Comparison of ENCODE assay signal across 8 mouse cellular contexts in genomic region chr1:135818481-135819086, GRCm38 (mm10). TPM values are rescaled to one million over a fixed set of nuclear protein-coding genes. Genes with fewer than 3 reads are reported as not detected.
DNase-seq lines count a peak whose midpoint lies in the region; ATAC-seq and TF ChIP-seq lines count a peak whose summit lies in the region.

Gene Lad1, plus strand, starts transcription at chr1:135818598.

- peak within 1 kb of the TSS; percentile 4; the same call in 1 of the 2 replicates for H3K9ac ChIP-seq in lung, postnatal 0 days (replicated peaks; ENCODE audit: low read depth)
- peak within 1 kb of the TSS; percentile 76 for H3K9ac ChIP-seq in stomach, embryonic 16.5 days (ENCODE audit: low read length)

- TF ChIP-seq CTCF in spleen, adult 2 months (IDR thresholded peaks at IDR 0.05; ENCODE audit: extremely low read depth, insufficient read depth, insufficient read length, insufficient replicate concordance) = no peak
- TF ChIP-seq CTCF in lung, postnatal 0 days (IDR thresholded peaks at IDR 0.05) = no peak

- H3K36me3 ChIP-seq in spleen, adult 2 months (ENCODE audit: control insufficient read depth, insufficient read depth, low read length) = no peaks in the 10 kb centered on the region
- no peaks in the 10 kb centered on the region for H3K36me3 ChIP-seq in forebrain, embryonic 10.5 days (replicated peaks)
- no peaks in the 10 kb centered on the region for H3K36me3 ChIP-seq in lung, postnatal 0 days (ENCODE audit: insufficient read depth, low read length)
- no peaks in the 10 kb centered on the region for H3K36me3 ChIP-seq in stomach, embryonic 16.5 days (ENCODE audit: control insufficient read depth, insufficient read depth, low read length)

- peaks cover 10% of the 10 kb centered on the region for H3K27me3 ChIP-seq in spleen, adult 2 months (ENCODE audit: control insufficient read depth, insufficient read depth, low read length)
- peaks cover 92% of the 10 kb centered on the region for H3K27me3 ChIP-seq in forebrain, embryonic 10.5 days (ENCODE audit: poor library complexity, severe bottlenecking)
- H3K27me3 ChIP-seq in lung, postnatal 0 days (replicated peaks; ENCODE audit: insufficient read depth, low read length) = peaks cover 9% of the 10 kb centered on the region
- H3K27me3 ChIP-seq in stomach, embryonic 16.5 days (ENCODE audit: control insufficient read depth, insufficient read depth, low read length) = peaks cover 7% of the 10 kb centered on the region; the same call in 1 of the 2 replicates

- no peak for DNase-seq in spleen, adult 2 months (ENCODE audit: low read depth in 1 of 2, low spot score in 2 of 2)
- DNase-seq in spleen, postnatal 10 days (ENCODE audit: low spot score in 2 of 2) = no peak
- DNase-seq in forebrain, embryonic 10.5 days (ENCODE audit: extremely low spot score, low spot score) = peak; percentile 39
- DNase-seq in kidney, adult 8-10 months = peak; percentile 69 to 73
- DNase-seq in lung, postnatal 0 days (ENCODE audit: low spot score) = peak; percentile 75
- no peak for DNase-seq in adipocyte (ENCODE audit: low spot score)
- no peak for DNase-seq in right cerebral cortex, postnatal 4 days

- no peak for TF ChIP-seq EP300 in lung, postnatal 0 days (IDR thresholded peaks at IDR 0.05)

- peak within 1 kb of the TSS; percentile 86 for H3K4me2 ChIP-seq in lung, postnatal 0 days (replicated peaks; ENCODE audit: low read depth, low read length)
- peak within 1 kb of the TSS; percentile 84 for H3K4me2 ChIP-seq in stomach, embryonic 16.5 days (ENCODE audit: low read depth, low read length)

- H3K4me1 ChIP-seq in spleen, adult 2 months (ENCODE audit: control insufficient read depth, insufficient read depth, insufficient read length) = peaks cover 5% of the 10 kb centered on the region; the same call in 1 of the 2 replicates
- H3K4me1 ChIP-seq in forebrain, embryonic 10.5 days = peaks cover 17% of the 10 kb centered on the region
- no peaks in the 10 kb centered on the region for H3K4me1 ChIP-seq in lung, postnatal 0 days (ENCODE audit: insufficient read depth, low read depth, low read length)
- H3K4me1 ChIP-seq in stomach, embryonic 16.5 days (ENCODE audit: control insufficient read depth, insufficient read depth, low read length) = peaks cover 28% of the 10 kb centered on the region

- TF ChIP-seq POLR2A in spleen, adult 2 months (IDR thresholded peaks at IDR 0.05; ENCODE audit: low read depth, low read length) = no peak

- no peak within 1 kb of the TSS for H3K27ac ChIP-seq in spleen, adult 2 months (ENCODE audit: insufficient read depth, low read length)
- peak within 1 kb of the TSS; percentile 82 for H3K27ac ChIP-seq in forebrain, embryonic 10.5 days
- no peak within 1 kb of the TSS for H3K27ac ChIP-seq in lung, postnatal 0 days (ENCODE audit: low read length)
- peak within 1 kb of the TSS; percentile 89 for H3K27ac ChIP-seq in stomach, embryonic 16.5 days (ENCODE audit: low read length)

- H3K9me3 ChIP-seq in forebrain, embryonic 10.5 days = no peaks in the 10 kb centered on the region
- no peaks in the 10 kb centered on the region for H3K9me3 ChIP-seq in lung, postnatal 0 days (ENCODE audit: low read length)
- no peaks in the 10 kb centered on the region for H3K9me3 ChIP-seq in stomach, embryonic 16.5 days (replicated peaks; ENCODE audit: control insufficient read depth, low read length)

- peak within 1 kb of the TSS; percentile 46; the same call in 1 of the 2 replicates for H3K4me3 ChIP-seq in spleen, adult 2 months (ENCODE audit: extremely low read depth, insufficient read depth, insufficient read length)
- peak within 1 kb of the TSS; percentile 59 for H3K4me3 ChIP-seq in forebrain, embryonic 10.5 days
- H3K4me3 ChIP-seq in lung, postnatal 0 days (ENCODE audit: low read depth, low read length) = peak within 1 kb of the TSS; percentile 48
- H3K4me3 ChIP-seq in stomach, embryonic 16.5 days (replicated peaks; ENCODE audit: low read length) = peak within 1 kb of the TSS; percentile 57

- 2% methylated on average over 62 of the region's 63 CpGs for WGBS in spleen, adult 2 months
- under 1% methylated on average over 58 of the region's 63 CpGs for WGBS in forebrain, embryonic 10.5 days
- WGBS in lung, postnatal 0 days = 3% methylated on average over 62 of the region's 63 CpGs
- WGBS in stomach, embryonic 16.5 days = under 1% methylated on average over 63 of the region's 63 CpGs

- ATAC-seq in lung, postnatal 0 days = peak; percentile 89
- peak; percentile 78 for ATAC-seq in stomach, embryonic 16.5 days (ENCODE audit: insufficient read depth, low FRiP score)

RNA-seq across cellular contexts. Expression of gene Lad1, which starts in this region (rescaled TPM):
- 3.1 and 5.1 TPM in 2 replicates for polyA plus RNA-seq in spleen, adult 2 months (2012; rRNA removed)
- 3.1 and 3.7 TPM in 2 replicates for polyA plus RNA-seq in forebrain, embryonic 10.5 days (2016; fragmentation: Nextera tagmentation; extraction: Ambion mirVana)
- polyA plus RNA-seq in lung, postnatal 0 days (2015; fragmentation: Nextera tagmentation; extraction: Ambion mirVana) = 4.4 and 6.0 TPM in 2 replicates
- 109 and 142 TPM in 2 replicates for polyA plus RNA-seq in stomach, embryonic 16.5 days (2015; fragmentation: Nextera tagmentation; extraction: Ambion mirVana)

Comparison
In these comparisons a context has a peak if more than half of its experiments do, and no peak if none do; other contexts are left out.
1. RNA of gene Lad1 (polyA plus RNA-seq): 109 to 142 TPM in stomach, embryonic 16.5 days; 3.1 to 5.1 TPM in spleen, adult 2 months, 4.4 to 6.0 TPM in lung, postnatal 0 days and 3.1 to 3.7 TPM in forebrain, embryonic 10.5 days; every median in the first group is over 10 times any median in the second.
2. DNase-seq: peak in forebrain, embryonic 10.5 days (single experiment), kidney, adult 8-10 months (2 of 2) and lung, postnatal 0 days (single experiment); none in spleen, adult 2 months (0 of 2), spleen, postnatal 10 days (0 of 2), adipocyte (single experiment) and right cerebral cortex, postnatal 4 days (single experiment).
3. H3K27ac ChIP-seq: peak in forebrain, embryonic 10.5 days (single experiment) and stomach, embryonic 16.5 days (single experiment); none in spleen, adult 2 months (single experiment) and lung, postnatal 0 days (single experiment).
4. Peak in every context shown above with its lines, with median percentiles within 50 percentile points of each other: H3K4me3 ChIP-seq.